Mouse (Mus musculus): ENCODE data around the gene Tmem63a.

DNA sequence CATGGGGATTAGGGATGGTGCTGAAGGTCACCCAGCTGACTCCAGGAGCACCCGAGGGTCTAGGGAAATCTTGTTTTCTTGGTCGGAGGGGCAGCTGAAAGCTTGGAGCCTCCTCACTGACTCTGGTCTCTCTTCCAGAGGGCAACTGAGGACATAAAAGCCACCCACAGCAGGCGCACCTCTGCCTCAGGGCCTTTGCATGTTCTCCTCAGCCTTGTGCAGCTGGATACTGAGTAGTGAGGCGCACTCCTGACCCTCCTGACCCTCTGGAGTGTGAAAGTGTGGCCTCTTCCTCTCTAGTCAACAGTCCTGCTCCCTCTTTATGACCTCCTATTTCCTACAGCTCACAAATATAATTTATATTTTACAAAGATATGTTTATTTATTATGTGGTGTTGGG is 73.9 kb downstream of the Tmem63a start:
- TF ChIP-seq CTCF (IDR thresholded peaks at IDR 0.05; ENCODE audit: control insufficient read depth, insufficient read depth, insufficient read length): no peak
- TF ChIP-seq MYOD1 (IDR thresholded peaks at IDR 0.05; ENCODE audit: control insufficient read depth, insufficient read length, low read depth): no peak
- TF ChIP-seq MAX (IDR thresholded peaks at IDR 0.05): no peak
- no peak for TF ChIP-seq USF1 (IDR thresholded peaks at IDR 0.05; ENCODE audit: low read depth)
- no peak for TF ChIP-seq CEBPB (IDR thresholded peaks at IDR 0.05; ENCODE audit: low read depth)

Measured in C2C12 (cell line).